Mouse (Mus musculus) c-Kit-positive CD71-negative TER-119-negative erythroid progenitor cells, embryonic 14.5 days (primary cell): ENCODE measurements at regions not wholly inside any gene's neighbourhood (a gene's known extent, or its start where the extent isn't known, plus 50 kb on each side); places are given as distances from the start of the nearest gene placed in this dataset.

ENCODE experiments used
- DNase-seq: peaks from one replicate; pipeline ENCODE4 v3.0.0-alpha.2; 2013; ENCODE audit warnings: low read depth

DNA sequence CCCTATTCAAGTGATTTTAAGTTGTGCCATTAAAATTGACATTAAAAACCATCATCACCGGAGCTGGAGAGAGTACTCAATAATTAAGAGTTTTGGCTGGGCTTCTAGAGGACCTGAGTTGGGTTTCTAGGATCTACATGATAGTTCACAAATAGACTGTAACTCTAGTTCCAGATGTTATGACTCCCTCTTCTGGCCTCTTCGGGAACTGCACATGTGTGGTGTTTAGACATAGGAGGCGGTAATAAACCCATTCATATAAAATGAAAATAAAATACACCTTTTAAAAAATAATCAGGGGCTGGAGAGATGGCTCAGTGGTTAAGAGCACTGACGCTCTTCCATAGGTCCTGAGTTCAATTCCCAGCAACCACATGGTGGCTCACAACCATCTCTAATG lies 227.1 kb upstream of the Vstm2b start:
- no peak for DNase-seq

DNA sequence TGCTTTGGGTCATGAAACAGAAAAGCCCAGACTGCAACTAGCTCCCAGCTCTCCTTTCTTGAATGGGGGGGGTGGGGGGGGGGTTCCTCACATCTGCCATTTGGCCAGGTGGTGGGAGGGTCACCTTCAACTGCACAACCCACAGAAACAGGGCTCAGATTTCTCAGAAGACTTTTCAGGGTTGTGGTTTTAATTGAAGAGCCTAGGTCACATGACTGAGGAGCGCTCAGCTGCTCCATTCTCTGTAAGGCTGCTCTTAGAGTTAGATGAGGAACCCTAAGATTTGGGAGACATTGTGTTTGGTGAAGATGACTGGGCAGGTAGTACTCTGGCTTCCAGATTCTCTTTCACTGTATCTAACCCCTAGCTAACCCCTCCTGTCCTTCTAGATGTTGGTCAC lies 225.8 kb upstream of the Vstm2b start:
- DNase-seq, result no peak

DNA sequence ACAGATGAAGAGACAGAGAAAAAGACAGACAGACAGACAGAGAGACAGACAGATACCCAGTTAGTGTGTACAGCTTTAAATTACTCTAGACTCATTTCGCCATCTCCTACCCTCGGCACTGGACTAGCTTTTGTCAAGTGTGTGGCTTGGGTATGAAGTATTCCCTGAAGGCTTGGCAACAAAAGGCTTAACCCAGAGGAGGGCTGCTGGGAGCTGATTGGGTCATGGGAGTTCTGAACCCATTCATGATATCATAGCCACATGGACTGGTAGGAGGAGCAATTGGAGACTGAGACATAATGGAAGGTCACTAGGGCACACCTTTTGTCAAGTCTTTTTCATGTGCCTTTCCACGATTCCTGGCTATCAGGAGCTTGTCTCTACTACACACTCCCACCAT lies 223.7 kb upstream of the Vstm2b start:
- no peak for DNase-seq

DNA sequence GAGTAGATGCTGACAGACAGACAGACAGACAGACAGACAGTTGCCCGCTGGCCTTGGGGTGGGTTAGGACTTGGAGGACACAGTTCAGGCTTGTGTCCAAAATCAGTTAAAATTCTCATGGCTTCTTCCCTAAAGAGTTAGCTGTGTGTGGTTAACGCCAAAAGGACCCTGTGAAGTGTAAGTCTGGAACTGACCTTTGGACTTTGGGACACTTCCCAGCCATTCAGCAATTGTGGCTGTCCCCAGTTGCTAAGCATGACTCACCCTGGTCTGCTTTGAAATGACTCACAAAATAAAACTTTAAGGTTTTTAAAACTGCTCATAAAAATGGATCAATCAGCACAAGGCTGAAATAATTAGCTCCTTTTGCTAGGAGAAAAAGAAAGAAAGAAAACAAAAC lies 220.5 kb upstream of the Vstm2b start:
- no peak for DNase-seq

DNA sequence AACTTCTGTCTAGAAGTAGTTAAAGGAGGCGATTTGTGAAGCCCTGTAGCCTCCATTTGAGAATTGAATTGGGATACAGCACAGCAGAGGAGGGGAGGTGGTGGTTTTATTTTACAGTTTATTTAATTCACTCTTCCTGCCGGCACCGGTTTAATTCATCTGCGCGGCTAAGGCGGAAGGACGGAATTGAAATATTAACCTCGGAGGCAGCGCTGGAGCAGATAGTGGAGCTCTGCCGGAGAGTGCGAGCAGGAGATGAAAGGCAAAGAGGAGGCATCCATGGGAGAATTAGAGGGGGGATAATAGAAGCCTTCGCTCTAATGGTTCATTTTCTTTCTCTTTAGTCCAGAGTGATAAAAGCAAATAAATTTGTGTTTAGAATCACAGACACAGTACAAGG lies 217.6 kb upstream of the Vstm2b start:
- no peak for DNase-seq

DNA sequence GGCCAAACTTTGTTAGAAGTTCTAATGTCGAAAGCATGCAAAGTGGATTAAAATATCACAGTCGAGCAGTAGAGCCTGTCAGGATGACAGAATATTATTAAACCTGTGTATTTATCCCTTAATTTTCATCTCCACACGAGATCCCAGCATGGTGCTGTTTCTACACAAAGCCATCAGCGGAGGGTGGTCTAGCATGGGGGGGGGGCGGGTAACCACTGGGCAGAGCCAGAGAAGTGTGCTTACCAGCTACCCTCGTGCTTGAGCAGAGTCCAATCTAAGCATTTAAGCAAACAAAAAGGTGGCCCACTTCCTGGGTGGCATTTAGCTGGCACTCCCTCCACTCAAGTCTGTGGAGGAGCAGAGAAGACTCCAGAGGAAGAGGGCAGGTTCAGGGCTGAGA lies 217.1 kb upstream of the Vstm2b start:
- DNase-seq, result no peak

DNA sequence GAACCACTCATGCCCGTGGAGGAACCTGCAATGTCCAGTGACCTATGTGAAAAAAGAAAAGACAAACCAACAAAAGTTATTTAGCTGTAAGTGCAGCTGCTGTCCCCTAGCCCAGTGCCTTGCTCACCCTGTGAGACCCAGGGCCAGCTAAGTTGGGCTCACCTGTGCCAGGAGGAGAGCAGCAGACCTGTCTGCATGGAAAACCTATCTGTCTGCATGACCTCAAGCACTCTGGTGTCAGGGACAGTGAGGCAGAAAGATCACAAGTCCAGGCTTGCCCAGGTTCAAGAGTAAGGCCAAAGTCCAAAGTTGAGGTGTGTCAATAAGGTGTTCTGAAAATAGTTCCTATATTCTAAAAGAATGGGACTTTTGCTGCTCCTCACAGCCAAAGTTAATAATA lies 215.0 kb upstream of the Vstm2b start:
- no peak for DNase-seq

DNA sequence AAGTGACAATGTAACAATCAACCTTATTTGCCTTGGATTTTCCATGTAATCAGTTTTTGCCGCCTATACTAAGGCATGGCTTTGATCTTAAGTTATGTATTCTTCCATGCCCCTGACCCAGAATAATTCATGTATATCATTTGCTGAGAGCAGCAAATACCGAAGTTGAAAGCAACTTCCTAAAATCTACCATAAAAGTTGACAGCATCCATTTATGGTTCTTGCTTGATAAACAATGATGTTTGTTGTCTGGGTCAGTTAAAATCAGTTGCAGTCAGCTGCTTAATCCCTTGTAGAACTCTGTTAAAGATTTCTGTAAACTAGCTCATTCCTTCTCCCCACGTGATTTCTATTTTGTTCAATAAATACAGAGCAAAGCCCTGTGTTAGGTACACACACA lies 214.5 kb upstream of the Vstm2b start:
- no peak for DNase-seq

DNA sequence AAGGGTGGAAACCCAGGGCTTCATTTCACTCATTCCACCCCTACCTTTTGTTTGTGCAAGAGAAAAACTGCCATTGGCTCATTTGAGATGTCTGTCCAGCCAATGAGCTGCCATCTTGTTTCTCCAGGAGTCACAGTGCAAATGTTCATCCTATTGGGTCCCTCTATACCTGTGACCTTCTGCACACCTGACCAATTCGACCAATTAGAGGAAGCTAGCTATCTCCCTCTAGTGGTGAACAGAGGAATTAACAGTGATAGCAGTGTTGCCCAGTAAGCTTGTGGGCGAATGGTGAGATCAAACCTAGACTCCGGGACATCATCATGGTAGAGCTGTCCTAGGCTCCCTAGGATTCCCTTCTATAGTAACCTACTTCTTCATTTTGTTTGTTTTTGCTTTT lies 211.1 kb upstream of the Vstm2b start:
- DNase-seq, result no peak

DNA sequence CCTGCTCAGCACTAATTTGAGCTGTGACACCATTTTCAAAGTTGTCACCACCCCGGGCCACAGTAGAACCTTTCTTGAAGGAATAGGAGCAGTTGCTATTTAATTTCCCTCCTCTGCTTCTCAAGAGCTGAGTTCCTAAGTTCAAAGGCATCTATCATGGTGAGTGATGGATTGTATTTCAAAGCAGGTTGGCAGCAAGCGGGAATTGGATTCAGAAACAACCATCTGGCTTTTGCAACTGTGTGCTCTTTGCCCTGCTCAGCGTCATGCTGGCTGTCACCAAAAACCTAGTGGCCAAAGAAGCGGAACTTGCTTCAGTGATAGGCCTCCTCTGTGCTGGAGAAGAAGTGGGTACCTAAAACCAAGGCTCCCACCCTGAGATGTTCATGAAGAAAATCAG lies 209.6 kb upstream of the Vstm2b start:
- no peak for DNase-seq

DNA sequence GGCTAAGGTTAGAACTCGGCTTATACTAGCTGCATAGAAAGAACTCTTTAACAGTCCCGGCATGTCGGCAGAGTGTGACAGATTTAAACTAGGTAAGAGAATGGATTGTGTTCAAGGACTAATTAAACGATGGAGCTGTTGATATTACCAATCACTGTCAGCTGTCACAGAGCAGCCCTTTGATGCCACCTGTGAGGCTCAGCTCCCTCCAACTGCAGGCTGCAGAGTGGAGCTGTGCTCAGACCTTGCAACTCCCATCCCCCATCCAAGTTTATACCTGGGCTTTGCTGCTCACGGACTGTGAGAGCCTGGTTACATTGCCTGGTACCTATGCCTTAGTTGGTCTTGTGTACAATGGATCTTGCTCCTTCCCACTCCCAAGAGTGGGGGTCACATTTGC lies 204.4 kb upstream of the Vstm2b start:
- no peak for DNase-seq

DNA sequence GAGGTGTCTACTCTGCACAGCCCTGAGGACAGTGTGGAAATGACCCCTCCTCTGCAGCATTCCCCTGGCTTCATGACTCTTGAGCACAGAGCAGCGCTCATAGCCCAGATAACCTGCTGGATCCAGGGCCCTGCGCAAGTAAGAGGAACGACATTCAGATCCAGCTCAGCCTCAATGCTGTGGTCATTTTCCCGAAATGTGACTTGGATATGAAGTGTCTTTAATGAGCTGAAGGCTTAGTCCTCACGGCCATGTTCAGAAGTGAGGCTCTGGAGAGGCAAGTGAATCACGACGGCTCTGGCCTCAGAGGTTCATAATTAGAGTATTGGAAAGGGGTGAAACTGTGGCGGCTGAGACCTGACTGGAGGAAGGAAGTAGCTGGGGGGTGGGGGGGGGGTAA lies 200.6 kb upstream of the Vstm2b start:
- no peak for DNase-seq

DNA sequence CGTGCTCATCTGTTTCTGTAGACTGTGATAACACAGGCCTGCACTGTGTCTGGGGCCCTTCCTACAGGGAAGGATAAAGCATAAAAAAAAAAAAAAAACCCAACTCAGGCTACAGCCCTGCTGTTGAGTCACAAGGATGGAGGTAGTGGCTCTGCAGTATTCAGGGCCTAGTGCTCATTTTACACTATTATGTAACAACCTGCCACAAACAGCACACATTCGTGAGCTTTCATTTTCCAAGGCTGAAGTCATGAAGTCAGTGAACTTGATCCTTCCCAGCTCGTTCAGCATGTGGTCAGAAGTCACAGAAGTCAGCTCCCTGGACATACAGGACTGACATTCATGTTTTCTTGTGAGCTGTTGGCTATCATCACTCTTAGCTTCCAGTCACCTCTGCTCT lies 199.8 kb upstream of the Vstm2b start:
- no peak for DNase-seq

DNA sequence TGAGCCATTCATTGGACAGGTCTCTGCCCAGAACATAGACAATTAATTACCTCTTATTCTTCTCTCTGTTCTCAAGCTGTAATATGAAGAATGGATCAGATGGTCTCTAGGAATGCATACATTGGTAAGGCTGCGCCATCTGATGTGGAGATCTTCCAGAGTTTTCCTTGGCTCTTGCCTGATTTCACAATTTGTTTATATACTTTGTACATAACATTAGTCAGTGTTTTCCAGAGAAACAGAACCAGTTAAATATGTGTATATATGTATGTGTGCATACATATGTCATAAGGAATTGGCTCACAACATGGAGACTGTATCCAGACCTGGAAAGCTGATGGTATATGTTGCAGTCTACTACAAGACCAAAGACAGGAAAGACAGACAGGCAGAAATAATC lies 198.5 kb upstream of the Vstm2b start:
- no peak for DNase-seq

DNA sequence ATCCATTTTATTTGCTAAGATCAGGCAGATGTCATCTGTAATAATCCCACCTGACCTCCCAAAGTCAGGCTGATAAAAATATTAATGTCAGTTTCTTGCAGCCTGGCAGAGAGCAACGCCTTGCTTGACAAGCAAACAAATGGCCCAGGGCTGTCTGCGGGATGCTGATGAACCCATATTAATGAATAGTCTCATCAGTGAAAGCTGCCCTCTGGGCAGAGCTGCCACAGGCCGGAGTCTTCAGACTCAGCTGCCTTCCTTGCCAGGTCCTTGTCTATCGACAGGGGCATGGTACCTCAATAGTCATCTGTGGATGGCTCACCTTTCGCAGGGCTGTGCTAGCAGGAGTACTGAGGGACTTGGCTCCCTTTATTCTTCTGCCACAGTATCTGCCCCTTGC lies 197.5 kb upstream of the Vstm2b start:
- DNase-seq, result no peak

DNA sequence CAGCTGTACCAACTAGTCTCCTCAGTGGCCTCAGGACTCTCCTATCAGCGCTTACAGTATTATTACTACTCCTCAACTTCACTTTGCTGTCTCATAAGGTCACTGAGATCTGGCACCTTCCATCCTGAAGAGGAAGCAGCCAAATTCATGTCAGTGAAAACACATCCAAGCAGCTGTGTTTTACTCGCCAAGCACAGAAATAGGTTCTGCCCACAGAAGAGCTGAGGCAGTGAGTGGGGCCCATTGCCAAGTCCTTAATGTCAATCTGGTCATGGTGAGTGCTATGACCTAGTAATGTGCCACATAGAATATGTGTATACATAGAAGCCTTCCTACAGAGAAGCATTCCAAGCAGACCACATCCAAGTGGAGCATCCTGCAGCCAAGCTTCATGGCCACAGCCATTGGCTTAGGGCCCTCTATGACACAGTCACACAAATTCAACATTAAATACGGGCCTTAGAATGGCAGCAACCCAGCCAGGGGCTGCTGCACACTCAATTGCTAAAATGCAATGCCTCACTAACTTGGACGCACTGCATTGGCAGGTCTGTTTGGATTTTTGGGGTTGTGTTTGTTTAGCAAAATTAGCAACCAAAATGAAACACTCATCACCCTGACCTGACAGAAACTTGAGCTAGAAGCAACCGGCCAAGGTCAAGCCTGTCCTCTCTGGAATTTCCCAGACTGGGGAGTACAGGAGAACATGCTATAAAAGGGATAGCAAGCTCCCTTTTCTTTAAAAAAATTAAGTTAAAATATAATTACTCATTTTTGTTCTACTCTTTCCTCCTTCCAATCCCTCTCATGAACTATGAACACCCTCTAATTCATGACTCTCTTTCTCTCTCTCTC lies 195.7 kb upstream of the Vstm2b start:
- DNase-seq, result no peak

DNA sequence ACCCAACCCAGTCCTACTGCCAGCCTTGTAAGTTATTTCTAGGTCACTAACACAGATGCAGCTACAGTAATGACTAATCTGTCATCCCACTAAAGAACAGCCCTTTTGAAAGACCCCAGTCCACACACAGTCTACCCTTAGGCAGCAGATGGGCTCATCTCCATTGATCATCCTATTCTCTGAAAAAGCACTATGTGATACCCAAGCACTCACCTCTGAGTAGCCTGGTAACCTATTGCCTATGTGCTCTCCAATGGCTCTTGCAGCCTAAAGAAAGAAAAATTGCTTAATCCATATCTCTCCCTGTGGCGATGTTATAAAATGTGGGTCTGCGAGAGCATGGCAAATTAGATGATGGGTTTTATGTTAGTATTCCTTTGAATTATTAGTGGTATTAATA lies 189.9 kb upstream of the Vstm2b start:
- no peak for DNase-seq

DNA sequence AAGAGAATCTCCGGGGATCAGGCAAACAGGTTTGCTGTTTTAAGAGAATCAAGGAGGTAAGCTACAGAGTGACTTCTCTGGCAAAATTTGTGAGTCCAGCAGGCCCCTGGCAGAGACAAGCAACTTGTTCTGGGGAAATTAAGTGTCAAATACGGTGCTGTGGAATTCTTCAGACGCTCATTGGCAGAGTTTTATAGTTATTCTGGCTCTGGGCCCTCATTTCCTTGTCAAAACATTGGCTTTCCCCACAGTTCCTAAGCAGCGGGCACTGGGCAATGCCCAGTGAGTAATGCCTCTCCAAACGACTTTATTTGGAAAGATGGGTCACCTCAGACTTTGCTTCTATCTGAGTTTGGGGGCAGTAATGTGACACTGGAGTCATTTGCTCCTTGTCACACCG lies 180.1 kb upstream of the Vstm2b start:
- DNase-seq, result no peak

DNA sequence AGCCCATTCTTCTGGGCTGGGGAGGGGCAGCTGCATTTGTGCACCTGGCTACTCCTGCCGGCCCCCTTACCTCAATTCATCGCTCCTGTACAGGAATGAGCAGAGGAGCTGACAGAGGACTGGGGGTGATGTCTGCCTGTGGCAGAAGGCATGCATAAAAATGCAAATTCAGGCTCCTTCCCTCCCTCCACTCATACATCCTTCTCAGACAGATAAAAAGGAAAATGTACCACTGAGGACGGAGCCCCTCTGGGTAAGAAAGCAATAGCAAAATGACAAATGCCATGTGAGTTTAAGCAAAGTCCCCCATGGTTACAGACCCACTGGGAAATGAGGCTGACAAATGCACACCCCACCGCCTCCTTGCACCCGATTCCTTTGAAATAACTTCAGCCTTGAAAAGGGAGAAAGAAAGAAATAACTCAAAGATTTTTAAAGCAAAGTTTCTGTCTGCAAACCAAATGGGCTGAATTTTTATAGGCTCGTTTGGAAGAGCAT lies 161.1 kb upstream of the Vstm2b start:
- no peak for DNase-seq

DNA sequence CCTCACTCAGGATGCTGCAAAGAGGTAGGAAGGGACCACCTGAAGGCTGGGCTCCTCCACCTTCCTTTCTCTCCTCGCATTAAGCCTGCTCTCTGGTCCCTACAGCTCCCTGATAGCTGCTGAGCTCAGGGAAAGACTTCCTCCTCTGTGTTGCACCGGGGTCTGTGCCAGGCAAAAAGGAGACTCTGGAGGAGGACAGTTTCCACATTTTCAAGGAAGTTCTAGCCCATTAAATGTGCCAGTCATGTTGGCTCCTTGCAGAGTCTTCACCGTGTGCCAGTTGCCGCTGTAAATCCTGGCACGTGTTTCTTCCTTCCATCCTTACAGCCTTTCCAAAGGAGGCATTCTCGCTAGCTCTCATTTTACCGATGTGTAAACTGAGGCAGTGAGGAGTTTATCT lies 160.6 kb upstream of the Vstm2b start:
- DNase-seq, result no peak

DNA sequence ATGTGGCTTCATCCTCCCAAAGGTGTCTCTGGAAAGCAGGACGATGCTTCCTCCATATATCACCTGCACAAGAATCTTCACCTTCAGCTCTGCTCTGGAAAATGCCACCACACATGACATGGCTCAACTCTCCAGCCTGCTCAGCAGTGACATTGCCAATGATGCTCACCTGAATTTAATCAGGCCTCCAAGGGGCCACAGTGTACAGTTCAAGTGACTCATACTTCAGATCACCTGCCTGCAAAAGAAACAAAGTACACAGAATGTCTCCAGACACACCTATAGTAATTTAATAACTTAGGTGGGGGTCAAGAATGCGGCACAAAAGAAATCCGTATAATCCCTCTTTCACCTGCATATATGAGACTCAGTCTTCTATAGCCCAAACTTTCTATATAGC lies 160.0 kb upstream of the Vstm2b start:
- DNase-seq, result no peak

DNA sequence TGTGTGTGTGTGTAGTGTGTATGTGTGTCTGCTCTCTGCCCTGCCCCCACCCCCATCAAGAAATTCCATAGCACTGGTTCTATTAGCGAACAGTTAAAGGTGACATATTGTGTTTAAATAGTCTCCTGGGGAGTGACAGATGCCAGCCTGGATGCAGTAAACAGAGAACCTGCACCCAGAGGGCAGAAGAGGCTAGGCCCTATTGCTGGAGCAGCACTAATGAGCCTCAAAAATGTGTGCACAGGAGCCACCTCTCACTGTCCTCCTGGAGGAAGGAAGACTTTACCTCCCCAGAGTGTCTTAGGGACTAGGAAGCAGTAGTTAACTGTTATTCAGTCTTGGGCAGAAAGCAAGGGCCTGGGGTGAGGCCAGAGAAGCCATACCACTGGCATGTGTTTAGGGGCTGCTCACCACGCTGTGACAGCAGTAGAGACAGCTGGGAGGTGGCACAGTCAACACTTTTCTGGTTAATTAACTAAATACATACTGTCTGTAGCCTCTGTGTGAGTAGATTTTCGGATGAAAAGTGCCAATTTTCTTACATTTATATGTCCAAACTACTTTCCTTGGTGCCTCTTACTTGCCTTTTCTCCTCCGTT lies 155.5 kb upstream of the Vstm2b start:
- no peak for DNase-seq

DNA sequence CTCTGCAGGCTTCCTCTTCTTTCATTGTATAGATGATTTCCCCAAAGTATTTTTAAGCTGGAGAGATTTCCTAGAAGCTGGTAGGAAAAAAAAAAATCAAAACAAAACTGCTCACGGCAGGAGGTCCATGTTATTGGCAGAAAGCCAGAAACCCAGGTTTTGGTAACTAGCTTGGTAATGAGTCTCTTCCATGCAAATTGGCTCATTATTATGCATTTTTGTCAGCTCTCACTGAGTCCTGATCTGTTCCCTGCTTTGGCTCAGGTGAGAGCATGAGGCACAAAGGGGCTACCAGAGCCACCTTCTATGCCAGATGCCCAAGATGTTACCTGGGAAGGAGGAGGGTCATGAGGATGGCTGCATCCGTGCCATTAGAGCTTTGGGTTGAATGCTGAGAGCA lies 146.3 kb upstream of the Vstm2b start:
- no peak for DNase-seq

DNA sequence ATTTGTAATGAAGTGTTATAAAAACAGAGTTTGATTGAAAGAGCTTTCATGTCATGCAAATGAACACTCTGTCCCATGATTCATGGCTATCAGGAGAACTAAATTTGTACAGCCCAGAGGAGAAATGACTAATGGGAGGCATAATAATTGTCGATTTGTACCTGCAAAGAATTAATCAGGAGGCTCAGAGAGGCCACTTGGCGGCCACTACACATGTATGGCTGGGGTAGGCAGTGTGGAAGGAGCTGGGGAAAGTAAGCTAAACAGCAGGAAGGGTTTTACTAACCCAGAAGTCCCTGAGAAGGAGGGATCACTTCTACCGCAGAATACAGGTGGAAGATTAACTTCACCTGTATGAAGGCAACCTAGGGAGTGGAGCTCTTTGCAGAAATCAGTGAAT lies 145.9 kb upstream of the Vstm2b start:
- DNase-seq, result no peak
